Mouse (Mus musculus): ENCODE measurements around the gene Rtn4rl1.

- TF ChIP-seq CTCF (IDR thresholded peaks at IDR 0.05; ENCODE audit: control insufficient read depth, insufficient read depth, insufficient read length) (no peak), USF1 (IDR thresholded peaks at IDR 0.05; ENCODE audit: low read depth) (no peak), MAX (IDR thresholded peaks at IDR 0.05) (no peak)
Observed at GRCm38 (mm10) chr11:75193256-75194071, at the start of gene Rtn4rl1.

Measured in C2C12 (cell line).